Mouse (Mus musculus) mouse embryonic stem cell (cell line): ENCODE results near the gene Mymx.

Source experiments
- in situ Hi-C, 2 experiments: fragments of 300-500 bp; cut with MboI; formaldehyde crosslinking; loops; 1 replicate in 1 of 2; 3 replicates in 1 of 2; pipeline ENCODE4 v1.14.3; 2019 to 2020; ENCODE audit warnings: low sequenced_read_pairs in 2 of 2, low pct_unique_long_range_greater_than_20kb in 1 of 2, mixed read lengths in 1 of 2; ENCODE audit not compliant: unreplicated experiment in 1 of 2

The Mymx gene

DNA sequence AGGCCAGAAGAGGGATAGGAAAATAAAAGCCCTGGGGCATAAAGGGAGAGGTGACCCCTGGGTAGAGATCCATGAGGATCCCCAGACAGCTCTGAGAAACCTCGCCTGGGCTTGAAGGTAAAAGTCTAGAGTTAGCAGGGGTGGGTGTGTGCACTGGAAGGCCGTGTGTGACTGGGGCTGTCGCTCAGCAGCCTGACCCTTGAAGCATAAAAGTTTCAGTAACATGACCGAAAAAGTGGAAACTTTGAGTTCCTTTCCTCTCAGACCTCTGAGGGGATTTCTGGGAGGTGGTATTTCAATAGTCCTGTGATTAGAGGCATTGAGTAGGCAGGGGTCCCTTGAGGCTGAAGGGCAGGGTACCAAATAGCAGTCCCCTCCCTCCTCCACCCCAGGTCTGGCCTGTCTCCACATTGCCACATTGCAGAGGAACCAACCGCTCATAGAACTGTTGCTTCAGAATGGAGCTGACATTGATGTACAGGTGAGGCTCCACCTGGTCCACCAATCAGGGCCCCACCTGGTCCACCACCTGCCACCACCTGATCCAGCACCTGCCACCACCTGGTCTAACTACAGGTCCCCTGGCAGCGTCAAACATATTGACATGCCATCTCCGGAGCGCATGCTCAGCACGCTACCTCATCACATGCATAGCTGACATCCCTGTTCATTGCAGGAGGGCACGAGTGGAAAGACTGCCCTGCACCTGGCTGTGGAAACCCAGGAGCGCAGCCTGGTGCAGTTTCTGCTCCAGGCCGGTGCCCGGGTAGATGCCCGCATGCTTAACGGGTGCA lies 42.0 kb downstream of the Mymx start:
- in situ Hi-C loops = loop anchor here in 1 of 2 experiments (5.0 kb wide), 1 partner anchor 83 kb away; the partner anchor contains the start of gene Spats1

DNA sequence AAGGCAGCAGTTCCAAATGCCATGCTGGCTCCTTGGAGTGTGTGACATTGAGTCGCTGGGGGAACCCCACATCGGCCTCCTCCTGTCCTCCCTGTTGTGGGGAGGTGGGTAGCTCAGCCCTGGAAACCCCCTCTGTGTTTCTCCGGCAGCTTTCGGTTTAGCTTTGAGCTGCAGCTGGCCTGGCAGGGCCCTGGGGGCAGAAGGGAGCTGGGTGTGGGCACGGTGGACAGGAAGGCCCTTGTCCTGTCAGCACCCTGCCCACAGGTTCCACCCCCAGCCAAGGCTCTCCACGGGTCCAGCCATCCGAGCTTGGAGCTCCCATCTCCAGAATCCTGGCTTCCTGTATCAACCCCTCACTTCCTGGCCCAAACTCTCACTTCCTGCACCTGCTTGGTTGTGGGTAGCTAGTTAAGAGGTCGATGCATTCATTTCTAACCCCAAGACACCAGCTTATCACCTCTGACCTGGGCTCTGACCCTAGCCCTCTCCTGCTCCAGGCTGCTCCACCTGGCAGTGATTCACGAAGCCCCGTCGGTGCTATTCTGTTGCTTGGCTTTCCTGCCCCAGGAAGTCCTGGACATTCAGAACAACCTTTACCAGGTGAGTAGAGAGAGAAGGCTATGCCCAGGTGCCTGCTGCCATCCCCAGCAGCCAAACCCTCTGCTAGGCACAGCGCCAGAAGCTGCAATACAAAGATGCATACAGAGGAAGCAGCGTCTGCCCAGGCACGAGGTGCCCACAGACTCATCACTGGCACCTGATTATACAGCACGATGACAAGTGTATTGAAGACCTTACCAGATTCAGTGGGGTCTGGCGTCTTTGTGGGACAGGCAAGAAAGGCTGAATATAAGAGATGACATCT lies 43.7 kb downstream of the Mymx start:
- in situ Hi-C loops = loop anchor here in 1 of 2 experiments (5.0 kb wide), 1 partner anchor 81 kb away; the partner anchor contains the start of gene Spats1

GRCm38 (mm10) chr17:45557246-45557824 lies 44.6 kb downstream of the Mymx start:
- in situ Hi-C loops = loop anchor here in 1 of 2 experiments (5.0 kb wide), 1 partner anchor 80 kb away; the partner anchor contains the start of gene Spats1

GRCm38 (mm10) chr17:45556514-45557245 lies 45.2 kb downstream of the Mymx start:
- in situ Hi-C loops = loop anchor here in 1 of 2 experiments (5.0 kb wide), 1 partner anchor 79 kb away; the partner anchor contains the start of gene Spats1

GRCm38 (mm10) chr17:45556107-45556489 lies 45.8 kb downstream of the Mymx start:
- in situ Hi-C loops = loop anchor here in 1 of 2 experiments (5.0 kb wide), 1 partner anchor 79 kb away; the partner anchor contains the start of gene Spats1

DNA sequence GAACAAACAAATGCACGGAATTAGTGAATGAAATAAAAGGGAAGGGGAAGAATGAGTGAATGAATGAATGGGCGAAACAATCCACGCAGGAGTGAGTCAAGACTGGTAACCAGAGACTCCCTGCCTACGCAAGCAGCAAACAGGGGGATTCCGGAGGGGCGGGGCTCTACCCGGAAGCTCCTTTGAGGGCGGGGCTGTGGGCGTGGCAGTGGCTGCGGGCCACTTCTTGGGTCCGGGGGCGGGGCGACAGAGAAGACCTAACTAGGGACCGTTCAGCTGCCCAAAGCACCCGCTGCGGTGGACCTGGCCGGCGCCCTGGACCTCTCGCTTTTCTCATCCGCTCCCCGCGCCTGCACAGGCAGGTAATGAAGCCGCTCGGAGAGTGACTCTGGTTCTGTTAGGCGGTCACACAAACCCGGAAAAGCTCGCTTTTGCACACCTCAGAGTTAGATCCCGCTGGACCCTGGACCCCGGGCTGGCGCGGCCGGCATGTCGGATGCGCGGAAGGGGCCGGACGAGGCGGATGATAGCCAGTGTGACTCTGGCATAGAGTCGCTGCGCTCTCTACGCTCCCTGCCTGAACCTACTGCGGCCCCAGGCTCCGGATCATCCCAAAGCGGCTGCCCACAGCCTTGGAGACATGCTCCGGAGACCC lies 46.3 kb downstream of the Mymx start, which contains the start of gene Nfkbie:
Nfkbie (plus strand) TSS at position 252 of the 655 bp plus-strand sequence.
- in situ Hi-C loops = loop anchor here in 1 of 2 experiments (5.0 kb wide), 1 partner anchor 78 kb away; the partner anchor contains the start of gene Spats1

GRCm38 (mm10) chr17:45554420-45554819 lies 47.5 kb downstream of the Mymx start:
- in situ Hi-C loops = loop anchor here in 1 of 2 experiments (5.0 kb wide), 1 partner anchor 77 kb away; the partner anchor contains the start of gene Spats1

GRCm38 (mm10) chr17:45553065-45553464 lies 48.8 kb downstream of the Mymx start:
- in situ Hi-C loops = loop anchor here in 1 of 2 experiments (5.0 kb wide), 1 partner anchor 76 kb away; the partner anchor contains the start of gene Spats1

DNA sequence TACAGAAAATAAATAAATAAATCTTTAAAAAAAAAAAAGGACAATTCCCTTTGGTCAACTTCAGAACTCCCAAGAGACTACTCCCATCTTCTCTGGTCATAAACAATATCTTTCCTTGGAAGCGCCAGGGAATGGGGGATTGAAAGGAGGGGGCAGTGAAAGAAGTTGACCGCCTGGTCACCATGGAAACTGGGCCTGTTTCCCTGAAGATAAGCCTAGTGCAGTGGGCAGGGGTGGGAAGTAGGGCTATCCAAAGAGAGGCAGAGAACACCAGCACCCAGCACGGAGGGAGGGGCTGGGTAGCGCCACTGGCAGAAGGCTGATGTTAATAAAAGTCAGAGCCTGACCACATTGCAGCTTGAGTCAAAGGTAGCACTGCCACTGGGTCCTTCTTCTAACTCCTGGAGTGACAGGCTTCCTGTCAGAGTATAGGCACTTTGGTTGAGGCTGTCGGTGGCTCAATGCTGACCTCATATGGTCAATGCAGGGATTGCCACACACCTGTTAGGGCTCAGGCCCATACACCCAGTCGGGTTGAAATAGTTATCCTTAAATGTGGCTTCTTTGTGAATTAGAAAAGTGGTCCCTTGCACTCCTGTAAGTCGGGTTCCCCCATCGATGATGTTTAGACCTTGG lies 50.0 kb downstream of the Mymx start:
- in situ Hi-C loops = loop anchor here in 1 of 2 experiments (5.0 kb wide), 1 partner anchor 75 kb away; the partner anchor contains the start of gene Spats1

DNA sequence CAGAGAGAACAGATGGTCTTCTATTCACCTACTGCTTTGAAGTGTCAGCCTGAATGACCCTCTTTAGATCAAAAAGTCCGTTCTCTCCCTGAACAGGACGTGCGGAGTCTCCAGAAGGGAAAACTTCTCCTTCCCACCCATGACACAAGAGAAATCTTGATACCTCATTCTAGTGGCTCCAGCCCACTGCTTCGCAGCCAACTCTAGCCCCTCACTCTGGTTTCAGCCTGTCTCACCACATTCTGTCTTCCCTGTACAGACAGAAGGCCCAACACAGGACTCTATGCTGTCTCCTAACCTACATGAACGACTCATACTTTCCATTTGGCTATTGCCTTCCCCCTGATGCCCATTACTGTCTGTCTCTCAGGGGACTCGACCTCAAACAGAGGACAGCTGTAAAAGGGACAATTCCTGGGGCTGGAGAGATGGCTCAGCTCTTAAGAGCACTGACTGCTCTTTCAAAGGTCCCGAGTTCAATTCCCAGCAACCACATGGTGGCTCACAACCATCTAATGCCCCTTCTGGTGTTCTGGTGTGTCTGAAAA lies 50.6 kb downstream of the Mymx start:
- in situ Hi-C loops = loop anchor here in 1 of 2 experiments (5.0 kb wide), 1 partner anchor 74 kb away; the partner anchor contains the start of gene Spats1
